Mouse (Mus musculus): Measurements from ENCODE around the gene Gm19402.

DNA sequence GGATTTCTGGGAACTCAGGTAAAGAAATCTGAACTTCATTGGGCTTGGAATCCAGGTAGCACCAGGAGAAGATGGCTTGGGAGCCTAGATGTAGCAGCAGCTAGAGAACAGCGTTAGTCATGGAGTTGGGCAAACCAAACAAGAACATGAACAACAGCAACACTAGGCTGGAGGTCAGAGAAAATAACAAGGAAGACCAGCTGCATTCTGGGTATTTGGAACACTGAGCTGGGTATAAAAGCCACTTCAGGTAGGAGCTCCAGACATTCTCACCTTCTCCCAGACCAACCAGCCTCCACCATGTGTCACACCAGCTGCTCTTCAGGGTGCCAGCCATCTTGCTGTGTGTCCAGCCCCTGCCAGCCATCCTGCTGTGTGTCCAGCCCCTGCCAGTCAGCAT is 15.8 kb upstream of the Gm19402 start, which contains the start of gene Gm10272:
- TF ChIP-seq CHD2 (IDR thresholded peaks at IDR 0.05; ENCODE audit: low read depth, low read length) (no peak), ZNF384 (IDR thresholded peaks at IDR 0.05; ENCODE audit: low read depth, low read length) (no peak), HCFC1 (IDR thresholded peaks at IDR 0.05; ENCODE audit: borderline replicate concordance, insufficient read depth, low read length) (no peak), ZC3H11A (IDR thresholded peaks at IDR 0.05; ENCODE audit: borderline replicate concordance, low read depth, low read length) (no peak), MAFK (IDR thresholded peaks at IDR 0.05; ENCODE audit: insufficient read depth, low read depth, low read length) (no peak)
